Mouse (Mus musculus) intestine, embryonic 15.5 days (tissue): Measurements from ENCODE around the gene Gm17087. TPM values are rescaled to one million over a fixed set of nuclear protein-coding genes. Genes with fewer than 3 reads are reported as not detected.

Source experiments
- ATAC-seq: fragments of 200-750 bp; cut with Nextera tagmentation; 2 replicates; pipeline ENCODE4 v1.8.0; 2017; ENCODE audit warnings: moderate TSS enrichment, moderate library complexity
- H3K27ac ChIP-seq: fragments of 300-500 bp; sonication (generic); 2 replicates; pipeline ENCODE4 v1.5.1; 2015; ENCODE audit warnings: mild to moderate bottlenecking, inconsistent platforms
- H3K27me3 ChIP-seq: fragments of 300-500 bp; sonication (generic); replicated peaks from 2 replicates; pipeline ENCODE4 v1.6.1; 2015; ENCODE audit warnings: inconsistent platforms
- H3K36me3 ChIP-seq: fragments of 300-500 bp; sonication (generic); 2 replicates; pipeline ENCODE4 v1.6.1; 2015; ENCODE audit warnings: inconsistent platforms
- H3K4me1 ChIP-seq: fragments of 300-500 bp; sonication (generic); replicated peaks from 2 replicates; pipeline ENCODE4 v1.6.1; 2015; ENCODE audit warnings: inconsistent platforms
- H3K4me2 ChIP-seq: fragments of 300-500 bp; sonication (generic); replicated peaks from 2 replicates; pipeline ENCODE4 v1.6.1; 2015; ENCODE audit warnings: mild to moderate bottlenecking, inconsistent platforms
- H3K4me3 ChIP-seq: fragments of 300-500 bp; sonication (generic); replicated peaks from 2 replicates; pipeline ENCODE4 v1.5.1; 2015; ENCODE audit warnings: inconsistent platforms
- H3K9ac ChIP-seq: fragments of 300-500 bp; sonication (generic); 2 replicates; pipeline ENCODE4 v1.6.1; 2015; ENCODE audit warnings: inconsistent platforms
- H3K9me3 ChIP-seq: fragments of 300-500 bp; sonication (generic); 2 replicates; pipeline ENCODE4 v1.6.1; 2016; ENCODE audit warnings: inconsistent platforms
- WGBS: fragments of 180-500 bp; shearing (Covaris S2); methylation state at CpG from one replicate; pipeline ENCODE4 v1.1.7; 2015; 5-methylcytosine and 5-hydroxymethylcytosine counted together
- polyA plus RNA-seq: library from polyadenylated mRNA; unstranded; fragments of >200 nt; fragmentation: Nextera tagmentation; extraction: Ambion mirVana; gene quantifications from 2 replicates; pipeline ENCODE4 v1.2.1, GENCODE M21; 2015

Gene Gm17087
- polyA plus RNA-seq, 1 experiment from 2014 or later: not detected

- Histone ChIP-seq H3K4me2 (no peak overlapping the region), H3K9ac (no peak overlapping the region), H3K4me1 (no peaks in the 10 kb centered on the region), H3K27ac (no peak overlapping the region), H3K27me3 (no peaks in the 10 kb centered on the region), H3K36me3 (no peaks in the 10 kb centered on the region), H3K4me3 (no peak overlapping the region), H3K9me3 (no peaks in the 10 kb centered on the region)
- no peak for ATAC-seq
- WGBS: 74% methylated on average over 6 of the region's 6 CpGs
Measured at GRCm38 (mm10) chr17:8536522-8536921, 30.2 kb downstream of the Gm17087 start.

- no peaks in the 10 kb centered on the region for H3K4me1 ChIP-seq
- H3K9ac ChIP-seq: no peak overlapping the region
- no peaks in the 10 kb centered on the region for H3K36me3 ChIP-seq
- ATAC-seq: no peak
- H3K9me3 ChIP-seq: no peaks in the 10 kb centered on the region
- no peaks in the 10 kb centered on the region for H3K27me3 ChIP-seq
- H3K4me2 ChIP-seq: no peak overlapping the region
- no peak overlapping the region for H3K4me3 ChIP-seq
- 40% methylated on average over 3 of the region's 3 CpGs for WGBS
- H3K27ac ChIP-seq: no peak overlapping the region
Measured at GRCm38 (mm10) chr17:8533828-8534227, 32.9 kb downstream of the Gm17087 start.

- Histone ChIP-seq H3K4me3 (no peak overlapping the region), H3K9me3 (no peaks in the 10 kb centered on the region), H3K27me3 (peaks cover 7% of the 10 kb centered on the region), H3K9ac (no peak overlapping the region), H3K4me2 (no peak overlapping the region), H3K27ac (no peak overlapping the region), H3K36me3 (no peaks in the 10 kb centered on the region), H3K4me1 (no peaks in the 10 kb centered on the region)
- WGBS: 67% methylated on average over 4 of the region's 4 CpGs
- no peak for ATAC-seq
Measured at GRCm38 (mm10) chr17:8532609-8533008, 34.1 kb downstream of the Gm17087 start.

- H3K9ac ChIP-seq: no peak overlapping the region
- H3K4me2 ChIP-seq: no peak overlapping the region
- H3K27me3 ChIP-seq: peaks cover 43% of the 10 kb centered on the region
- peaks cover 15% of the 10 kb centered on the region for H3K4me1 ChIP-seq
- H3K9me3 ChIP-seq: no peaks in the 10 kb centered on the region
- 82% methylated on average over 3 of the region's 3 CpGs for WGBS
- no peak overlapping the region for H3K27ac ChIP-seq
- H3K4me3 ChIP-seq: no peak overlapping the region
- ATAC-seq: no peak
- H3K36me3 ChIP-seq: no peaks in the 10 kb centered on the region
Measured at GRCm38 (mm10) chr17:8528641-8529040, 38.1 kb downstream of the Gm17087 start.

- WGBS: 20% methylated on average over 9 of the region's 9 CpGs
- no peak for ATAC-seq
- Histone ChIP-seq H3K4me3 (no peak overlapping the region), H3K9ac (no peak overlapping the region), H3K27ac (no peak overlapping the region), H3K27me3 (peaks cover 59% of the 10 kb centered on the region), H3K9me3 (no peaks in the 10 kb centered on the region), H3K4me1 (peaks cover 15% of the 10 kb centered on the region), H3K4me2 (no peak overlapping the region), H3K36me3 (no peaks in the 10 kb centered on the region)
Measured at GRCm38 (mm10) chr17:8526815-8527261, 39.9 kb downstream of the Gm17087 start.

GRCm38 (mm10) chr17:8525971-8526740 lies 40.6 kb downstream of the Gm17087 start:
- WGBS: 4% methylated on average over 21 of the region's 21 CpGs
- Histone ChIP-seq H3K4me2 (peak overlapping the region; percentile 97), H3K36me3 (no peaks in the 10 kb centered on the region), H3K9me3 (no peaks in the 10 kb centered on the region), H3K4me3 (peak overlapping the region; percentile 47; the same call in 1 of the 2 replicates), H3K9ac (no peak overlapping the region), H3K4me1 (peaks cover 15% of the 10 kb centered on the region), H3K27ac (no peak overlapping the region), H3K27me3 (peaks cover 59% of the 10 kb centered on the region)
- ATAC-seq: no peak

GRCm38 (mm10) chr17:8525225-8525721 lies 41.5 kb downstream of the Gm17087 start, which contains the start of gene Pde10a:
Pde10a (plus strand) TSS chr17:8525372.
- Histone ChIP-seq H3K4me2 (peak within 1 kb of the TSS; percentile 97), H3K4me1 (peaks cover 15% of the 10 kb centered on the region), H3K4me3 (peak within 1 kb of the TSS; percentile 47), H3K27me3 (peaks cover 59% of the 10 kb centered on the region), H3K9me3 (no peaks in the 10 kb centered on the region), H3K9ac (peak within 1 kb of the TSS; percentile 39), H3K27ac (no peak within 1 kb of the TSS), H3K36me3 (no peaks in the 10 kb centered on the region)
- peak; percentile 48; the same call in 1 of the 2 replicates for ATAC-seq
- WGBS: 3% methylated on average over 22 of the region's 22 CpGs

- Histone ChIP-seq H3K9ac (peak overlapping the region; percentile 39), H3K9me3 (no peaks in the 10 kb centered on the region), H3K4me3 (peak overlapping the region; percentile 47), H3K4me2 (peak overlapping the region; percentile 97), H3K36me3 (no peaks in the 10 kb centered on the region), H3K27ac (no peak overlapping the region), H3K4me1 (peaks cover 15% of the 10 kb centered on the region), H3K27me3 (peaks cover 59% of the 10 kb centered on the region)
- ATAC-seq: peak; percentile 84
- whole genome bisulfite sequencing: under 1% methylated on average over 34 of the region's 45 CpGs
Measured at GRCm38 (mm10) chr17:8524387-8525165, 42.2 kb downstream of the Gm17087 start.

- H3K4me1 ChIP-seq: peaks cover 15% of the 10 kb centered on the region
- no peaks in the 10 kb centered on the region for H3K36me3 ChIP-seq
- peak overlapping the region; percentile 97 for H3K4me2 ChIP-seq
- peaks cover 59% of the 10 kb centered on the region for H3K27me3 ChIP-seq
- 29% methylated on average over 3 of the region's 3 CpGs for WGBS
- no peak overlapping the region for H3K27ac ChIP-seq
- peak overlapping the region; percentile 47; the same call in 1 of the 2 replicates for H3K4me3 ChIP-seq
- ATAC-seq: 0 out of 2 replicates have a peak, but pooled peaks have one; percentile 15
- no peak overlapping the region; the same call in 1 of the 2 replicates for H3K9ac ChIP-seq
- H3K9me3 ChIP-seq: no peaks in the 10 kb centered on the region
Measured at GRCm38 (mm10) chr17:8523986-8524385, 42.8 kb downstream of the Gm17087 start.

- no peak for ATAC-seq
- Histone ChIP-seq H3K4me3 (no peak overlapping the region), H3K4me2 (no peak overlapping the region), H3K27ac (no peak overlapping the region), H3K4me1 (no peaks in the 10 kb centered on the region), H3K9me3 (no peaks in the 10 kb centered on the region), H3K27me3 (no peaks in the 10 kb centered on the region; the same call in 1 of the 2 replicates), H3K9ac (no peak overlapping the region), H3K36me3 (no peaks in the 10 kb centered on the region)
- WGBS: 73% methylated on average over 6 of the region's 6 CpGs
Measured at GRCm38 (mm10) chr17:8516006-8516405, 50.7 kb downstream of the Gm17087 start.
